Mouse (Mus musculus): Measurements from ENCODE around the gene Mtfr1l.

The Mtfr1l gene

GRCm38 (mm10) chr4:134557626-134558249 is 22.6 kb upstream of the Mtfr1l start:
- no peak for DNase-seq (ENCODE audit: low read depth)

GRCm38 (mm10) chr4:134555956-134556580 is 20.9 kb upstream of the Mtfr1l start:
- DNase-seq (ENCODE audit: low read depth): no peak

GRCm38 (mm10) chr4:134553631-134554030 is 18.4 kb upstream of the Mtfr1l start:
- DNase-seq (ENCODE audit: low read depth): no peak

GRCm38 (mm10) chr4:134551494-134552316 is 16.5 kb upstream of the Mtfr1l start, which contains the start of gene Selenon:
Gene Selenon, minus strand, starts transcription at chr4:134552166.
- DNase-seq (ENCODE audit: low read depth): no peak

GRCm38 (mm10) chr4:134549899-134550298 is 14.7 kb upstream of the Mtfr1l start:
- no peak for DNase-seq (ENCODE audit: low read depth)

GRCm38 (mm10) chr4:134548169-134548938 is 13.2 kb upstream of the Mtfr1l start:
- no peak for DNase-seq (ENCODE audit: low read depth)

- DNase-seq (ENCODE audit: low read depth): no peak
These were observed 11.9 kb upstream of the Mtfr1l start for GRCm38 (mm10) chr4:134546814-134547705.

GRCm38 (mm10) chr4:134543261-134543660 is 8.1 kb upstream of the Mtfr1l start:
- DNase-seq (ENCODE audit: low read depth): peak; percentile 82

GRCm38 (mm10) chr4:134542726-134543125 is 7.5 kb upstream of the Mtfr1l start:
- no peak for DNase-seq (ENCODE audit: low read depth)

GRCm38 (mm10) chr4:134538997-134539580 is 3.9 kb upstream of the Mtfr1l start:
- no peak for DNase-seq (ENCODE audit: low read depth)

GRCm38 (mm10) chr4:134535787-134536151 is 582 bp upstream of the Mtfr1l start:
- DNase-seq (ENCODE audit: low read depth): no peak

- peak; percentile 58 for DNase-seq (ENCODE audit: low read depth)
These were observed 882 bp downstream of the Mtfr1l start for GRCm38 (mm10) chr4:134534124-134534886.

- DNase-seq (ENCODE audit: low read depth): no peak
These were observed 1.8 kb downstream of the Mtfr1l start for GRCm38 (mm10) chr4:134533421-134533820.

GRCm38 (mm10) chr4:134532928-134533327 is 2.3 kb downstream of the Mtfr1l start:
- DNase-seq (ENCODE audit: low read depth): no peak

GRCm38 (mm10) chr4:134526220-134526619 is 9.0 kb downstream of the Mtfr1l start:
- DNase-seq (ENCODE audit: low read depth): no peak

- no peak for DNase-seq (ENCODE audit: low read depth)
These were observed 9.4 kb downstream of the Mtfr1l start for GRCm38 (mm10) chr4:134525806-134526205.

GRCm38 (mm10) chr4:134523447-134523846 is 11.7 kb downstream of the Mtfr1l start:
- no peak for DNase-seq (ENCODE audit: low read depth)

GRCm38 (mm10) chr4:134519281-134519680 is 15.9 kb downstream of the Mtfr1l start:
- DNase-seq (ENCODE audit: low read depth): no peak

- no peak for DNase-seq (ENCODE audit: low read depth)
These were observed 16.6 kb downstream of the Mtfr1l start for GRCm38 (mm10) chr4:134518541-134518940.

GRCm38 (mm10) chr4:134517719-134518118 is 17.5 kb downstream of the Mtfr1l start:
- no peak for DNase-seq (ENCODE audit: low read depth)

Measured in c-Kit-positive CD71-positive TER-119-negative erythroid progenitor cells, embryonic 14.5 days (primary cell).